9 mouse cellular contexts compared by ENCODE assay signal in genomic region chr2:132903498-132903897, GRCm38 (mm10). TPM values are rescaled to one million over a fixed set of nuclear protein-coding genes. Genes with fewer than 3 reads are reported as not detected.
DNase-seq lines count a peak whose midpoint lies in the region; ATAC-seq lines count a peak whose summit lies in the region.
"Had no signal": no experiment of that assay in that cellular context is flagged by ENCODE, and none has a peak within 500 bp of the region (broad histone marks: within the 10 kb centered on the region; RNA-seq: fewer than 3 reads in every experiment).

No protein-coding gene starts in this region.

- no peak overlapping the region for H3K9ac ChIP-seq in forebrain, embryonic 11.5 days (ENCODE audit: low read length)
- no peak overlapping the region for H3K9ac ChIP-seq in intestine, embryonic 14.5 days (ENCODE audit: low read length)
- no peak overlapping the region for H3K9ac ChIP-seq in midbrain, embryonic 11.5 days (ENCODE audit: low read length)
- H3K9ac ChIP-seq: embryonic facial prominence, embryonic 15.5 days had no signal

- WGBS in forebrain, embryonic 11.5 days = 35% methylated on average over 3 of the region's 3 CpGs
- 37% methylated on average over 3 of the region's 3 CpGs for WGBS in intestine, embryonic 14.5 days
- WGBS in midbrain, embryonic 11.5 days = 38% methylated on average over 3 of the region's 3 CpGs

- no peaks in the 10 kb centered on the region for H3K4me1 ChIP-seq in forebrain, embryonic 11.5 days (replicated peaks; ENCODE audit: control insufficient read depth, insufficient read depth, low read length)
- H3K4me1 ChIP-seq in intestine, embryonic 14.5 days (replicated peaks; ENCODE audit: control insufficient read depth, insufficient read depth, low read length) = no peaks in the 10 kb centered on the region
- no peaks in the 10 kb centered on the region for H3K4me1 ChIP-seq in midbrain, embryonic 11.5 days (ENCODE audit: control insufficient read depth, insufficient read depth, low read length)
- H3K4me1 ChIP-seq: embryonic facial prominence, embryonic 15.5 days had no signal

- peak; percentile 27 for DNase-seq in urinary bladder, postnatal 14 days (ENCODE audit: low spot score)
- DNase-seq in urinary bladder, adult 2 months (ENCODE audit: low spot score) = no peak
- peak; percentile 47 for DNase-seq in c-Kit-positive CD71-positive TER-119-positive erythroid progenitor cells, embryonic 14.5 days (ENCODE audit: low spot score)
- DNase-seq in forebrain, embryonic 11.5 days (ENCODE audit: low spot score) = peak; percentile 67
- DNase-seq in intestine, embryonic 14.5 days (ENCODE audit: low spot score) = peak; percentile 65
- peak; percentile 27 to 71 for DNase-seq in left cerebral cortex, adult 9 months (ENCODE audit: low spot score in 2 of 2)
- peak; percentile 93 for DNase-seq in midbrain, embryonic 11.5 days (ENCODE audit: low spot score, missing footprints)
- DNase-seq in testis, postnatal 10 days (ENCODE audit: low spot score) = peak; percentile 57

- no peaks in the 10 kb centered on the region for H3K36me3 ChIP-seq in forebrain, embryonic 11.5 days (ENCODE audit: control insufficient read depth, insufficient read depth, low read length)
- H3K36me3 ChIP-seq in intestine, embryonic 14.5 days (ENCODE audit: control insufficient read depth, insufficient read depth, low read length) = no peaks in the 10 kb centered on the region
- H3K36me3 ChIP-seq in midbrain, embryonic 11.5 days (ENCODE audit: control insufficient read depth, insufficient read depth, low read length) = no peaks in the 10 kb centered on the region
- H3K36me3 ChIP-seq: embryonic facial prominence, embryonic 15.5 days had no signal

- no peak overlapping the region for H3K4me3 ChIP-seq in forebrain, embryonic 11.5 days (ENCODE audit: low read depth, low read length)
- no peak overlapping the region for H3K4me3 ChIP-seq in intestine, embryonic 14.5 days (ENCODE audit: low read depth, low read length)
- no peak overlapping the region for H3K4me3 ChIP-seq in midbrain, embryonic 11.5 days (ENCODE audit: low read depth, low read length)
- H3K4me3 ChIP-seq: embryonic facial prominence, embryonic 15.5 days had no signal

- no peak overlapping the region for H3K4me2 ChIP-seq in forebrain, embryonic 11.5 days (ENCODE audit: low read depth, low read length, severe bottlenecking)
- no peak overlapping the region for H3K4me2 ChIP-seq in intestine, embryonic 14.5 days (ENCODE audit: low read length)
- H3K4me2 ChIP-seq in midbrain, embryonic 11.5 days = no peak overlapping the region
- H3K4me2 ChIP-seq: embryonic facial prominence, embryonic 15.5 days had no signal

- no peak overlapping the region for H3K27ac ChIP-seq in forebrain, embryonic 11.5 days (ENCODE audit: low read depth, low read length)
- H3K27ac ChIP-seq in intestine, embryonic 14.5 days (ENCODE audit: low read depth) = no peak overlapping the region
- no peak overlapping the region for H3K27ac ChIP-seq in midbrain, embryonic 11.5 days (ENCODE audit: low read depth, low read length)
- H3K27ac ChIP-seq: embryonic facial prominence, embryonic 15.5 days had no signal

- no peaks in the 10 kb centered on the region for H3K27me3 ChIP-seq in forebrain, embryonic 11.5 days (ENCODE audit: control insufficient read depth, insufficient read depth, low read length)
- no peaks in the 10 kb centered on the region for H3K27me3 ChIP-seq in intestine, embryonic 14.5 days (replicated peaks; ENCODE audit: control insufficient read depth, insufficient read depth, low read length)
- H3K27me3 ChIP-seq in midbrain, embryonic 11.5 days (ENCODE audit: control insufficient read depth, insufficient read depth, low read length) = no peaks in the 10 kb centered on the region
- H3K27me3 ChIP-seq: embryonic facial prominence, embryonic 15.5 days had no signal

- peak; percentile 83 for ATAC-seq in forebrain, embryonic 11.5 days (replicated peaks; ENCODE audit: low FRiP score)
- ATAC-seq in intestine, embryonic 14.5 days (replicated peaks; ENCODE audit: low FRiP score, low TSS enrichment, low read depth) = no peak
- ATAC-seq in midbrain, embryonic 11.5 days (ENCODE audit: low FRiP score) = peak; percentile 67; the same call in 1 of the 2 replicates

- no peaks in the 10 kb centered on the region for H3K9me3 ChIP-seq in forebrain, embryonic 11.5 days (ENCODE audit: control insufficient read depth, low read length)
- H3K9me3 ChIP-seq in intestine, embryonic 14.5 days (ENCODE audit: control insufficient read depth, low read length) = no peaks in the 10 kb centered on the region
- H3K9me3 ChIP-seq in midbrain, embryonic 11.5 days (ENCODE audit: control insufficient read depth, low read length) = no peaks in the 10 kb centered on the region
- H3K9me3 ChIP-seq: embryonic facial prominence, embryonic 15.5 days had no signal

RNA-seq across cellular contexts. Expression of gene Lrrn4, which starts 22.8 kb away (rescaled TPM):
- polyA plus RNA-seq in urinary bladder, adult 2 months (2012; rRNA removed) = 3.0 and 4.8 TPM in 2 replicates
- polyA plus RNA-seq in forebrain, embryonic 11.5 days (2014; fragmentation: Nextera tagmentation; extraction: Ambion mirVana) = 0.24 and 0.44 TPM in 2 replicates
- polyA plus RNA-seq in intestine, embryonic 14.5 days (2014; fragmentation: Nextera tagmentation; extraction: Ambion mirVana) = 13.1 and 13.2 TPM in 2 replicates
- polyA plus RNA-seq in midbrain, embryonic 11.5 days (2014; fragmentation: Nextera tagmentation; extraction: Ambion mirVana) = 0.14 and 0.18 TPM in 2 replicates

RNA-seq across cellular contexts. Expression of gene Fermt1, which starts 42.2 kb away (rescaled TPM):
- 8.3 and 9.1 TPM in 2 replicates for polyA plus RNA-seq in urinary bladder, adult 2 months (2012; rRNA removed)
- 3.2 TPM in 2 replicates for polyA plus RNA-seq in forebrain, embryonic 11.5 days (2014; fragmentation: Nextera tagmentation; extraction: Ambion mirVana)
- polyA plus RNA-seq in intestine, embryonic 14.5 days (2014; fragmentation: Nextera tagmentation; extraction: Ambion mirVana) = 54.9 and 57.6 TPM in 2 replicates
- 1.1 and 1.4 TPM in 2 replicates for polyA plus RNA-seq in midbrain, embryonic 11.5 days (2014; fragmentation: Nextera tagmentation; extraction: Ambion mirVana)

RNA-seq across cellular contexts. Expression of gene Crls1, which starts 57.0 kb away (rescaled TPM):
- 21.6 and 24.2 TPM in 2 replicates for polyA plus RNA-seq in urinary bladder, adult 2 months (2012; rRNA removed)
- polyA plus RNA-seq in forebrain, embryonic 11.5 days (2014; fragmentation: Nextera tagmentation; extraction: Ambion mirVana) = 26.9 and 29.7 TPM in 2 replicates
- 13.9 and 20.3 TPM in 2 replicates for polyA plus RNA-seq in intestine, embryonic 14.5 days (2014; fragmentation: Nextera tagmentation; extraction: Ambion mirVana)
- polyA plus RNA-seq in midbrain, embryonic 11.5 days (2014; fragmentation: Nextera tagmentation; extraction: Ambion mirVana) = 24.7 and 25.5 TPM in 2 replicates
